Mouse (Mus musculus) lung, postnatal 0 days (tissue): ENCODE measurements around the gene Phykpl.

Experiments
- CTCF ChIP-seq: IDR thresholded peaks from 2 replicates; pipeline ENCODE4 v1.5.1; 2016; ENCODE audit warnings: antibody characterized with exemption, mild to moderate bottlenecking
- EP300 ChIP-seq: IDR thresholded peaks from 2 replicates; pipeline ENCODE4 v1.6.1; 2016; ENCODE audit warnings: antibody characterized with exemption, mild to moderate bottlenecking, control low read depth

GRCm38 (mm10) chr11:51644217-51644616 is 59.7 kb downstream of the Phykpl start:
- TF ChIP-seq CTCF (no peak), EP300 (no peak)
